Mouse (Mus musculus): ENCODE data around the gene Try5.
"Not testable (repeated sequence)": the region's sequence is repeated elsewhere in the genome, so short reads cannot be mapped to it uniquely, and the experiment has no call there.

Try5 gene

GRCm38 (mm10) chr6:41316741-41317140, at the start of gene Try5:
Try5 (minus strand) TSS chr6:41316841.
- DNase-seq (ENCODE audit: low spot score in 2 of 2), result not testable (repeated sequence)

- no peak for DNase-seq (ENCODE audit: low spot score in 2 of 2)
Measured at GRCm38 (mm10) chr6:41353932-41354331, 37.3 kb upstream of the Try5 start, which contains the start of gene Try10. Try10 (plus strand) TSS chr6:41354105.

- no peak for DNase-seq (ENCODE audit: low spot score in 2 of 2)
Measured at GRCm38 (mm10) chr6:41301969-41302368, 14.7 kb downstream of the Try5 start, which contains the start of gene Try4. Try4 (plus strand) TSS chr6:41302269.

- no peak for DNase-seq (ENCODE audit: low spot score in 2 of 2)
Measured at GRCm38 (mm10) chr6:41298255-41298654, 18.4 kb downstream of the Try5 start.

- peak; percentile 12 to 25 for DNase-seq (ENCODE audit: low spot score in 2 of 2)
Measured at GRCm38 (mm10) chr6:41266140-41266539, 50.5 kb downstream of the Try5 start.

- DNase-seq (ENCODE audit: low spot score in 2 of 2), result no peak
Measured at GRCm38 (mm10) chr6:41262796-41263195, 53.8 kb downstream of the Try5 start.

All from frontal cortex, postnatal 36 days (tissue).